9 mouse cellular contexts compared by ENCODE assay signal in the genomic region with DNA sequence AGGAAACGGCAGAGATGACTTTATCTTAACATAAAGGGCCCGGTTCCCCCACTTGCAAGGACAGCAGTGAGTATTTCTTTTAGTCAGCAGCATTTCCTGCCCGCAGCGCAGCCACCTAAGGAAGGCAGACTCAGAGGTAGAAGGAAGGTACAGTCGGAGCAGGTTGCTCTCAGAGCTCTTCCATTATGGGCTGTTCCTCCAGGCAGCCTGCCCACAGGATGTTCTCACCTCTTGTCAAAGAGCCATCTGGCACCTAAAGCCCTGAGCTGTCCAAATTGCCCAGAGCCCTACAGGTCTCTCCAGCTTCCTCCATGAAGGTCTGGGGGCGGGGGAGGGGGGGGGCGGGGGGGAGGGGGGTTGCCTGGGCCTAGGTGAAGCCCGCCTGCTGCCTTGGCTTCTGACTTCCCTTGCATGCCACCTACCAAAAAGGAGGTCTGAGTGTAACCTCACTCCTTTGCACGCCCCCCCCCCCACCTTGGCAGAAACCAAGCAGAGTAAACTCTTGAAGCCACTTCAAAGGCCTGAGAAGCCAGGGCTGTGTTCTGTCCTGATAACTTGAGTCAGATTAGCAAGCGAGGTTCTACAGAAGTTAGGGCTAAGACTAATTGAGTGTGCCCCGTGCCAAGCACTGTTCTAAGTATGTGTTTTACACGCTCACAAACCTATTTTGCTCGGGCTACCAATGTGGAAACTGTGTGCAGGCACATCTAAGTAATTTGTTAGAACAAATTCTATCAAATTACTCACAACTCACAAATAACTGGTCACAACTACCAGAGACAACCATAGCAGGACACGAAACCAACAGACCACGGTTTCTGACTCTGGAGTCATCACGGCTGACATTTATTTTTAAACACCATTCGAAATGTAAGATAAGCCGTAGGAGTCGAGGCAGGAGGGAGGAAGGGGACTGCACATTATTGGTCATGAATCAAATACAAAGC. TPM values are rescaled to one million over a fixed set of nuclear protein-coding genes. Genes with fewer than 3 reads are reported as not detected.
DNase-seq lines count a peak whose midpoint lies in the region; ATAC-seq and TF ChIP-seq lines count a peak whose summit lies in the region.
"Had no signal": no experiment of that assay in that cellular context is flagged by ENCODE, and none has a peak within 500 bp of the region (broad histone marks: within the 10 kb centered on the region; RNA-seq: fewer than 3 reads in every experiment).

No protein-coding gene starts in this region.

- no peak; the same call in 1 of the 2 replicates for TF ChIP-seq EP300 in heart, postnatal 0 days (IDR thresholded peaks at IDR 0.05; ENCODE audit: low read depth)

- peaks cover 38% of the 10 kb centered on the region for H3K4me1 ChIP-seq in kidney, embryonic 15.5 days
- H3K4me1 ChIP-seq in cerebellum, adult 2 months (ENCODE audit: control insufficient read depth, insufficient read depth, low read length) = peaks cover 24% of the 10 kb centered on the region
- peaks cover 55% of the 10 kb centered on the region for H3K4me1 ChIP-seq in heart, postnatal 0 days (ENCODE audit: control insufficient read depth, insufficient read depth)
- peaks cover 2% of the 10 kb centered on the region; the same call in 1 of the 2 replicates for H3K4me1 ChIP-seq in hindbrain, embryonic 11.5 days (replicated peaks; ENCODE audit: control insufficient read depth, insufficient read depth, low read length)

- H3K9me3 ChIP-seq in kidney, embryonic 15.5 days (replicated peaks) = no peaks in the 10 kb centered on the region
- H3K9me3 ChIP-seq in heart, postnatal 0 days (replicated peaks; ENCODE audit: control insufficient read depth, low read length) = no peaks in the 10 kb centered on the region
- no peaks in the 10 kb centered on the region for H3K9me3 ChIP-seq in hindbrain, embryonic 11.5 days (ENCODE audit: control insufficient read depth, low read length)

- WGBS in kidney, embryonic 15.5 days = 47% methylated on average over 17 of the region's 19 CpGs
- 46% methylated on average over 19 of the region's 19 CpGs for WGBS in cerebellum, adult 2 months
- 20% methylated on average over 17 of the region's 19 CpGs for WGBS in heart, postnatal 0 days
- 78% methylated on average over 17 of the region's 19 CpGs for WGBS in hindbrain, embryonic 11.5 days

- no peak for TF ChIP-seq CTCF in cerebellum, adult 2 months (IDR thresholded peaks at IDR 0.05; ENCODE audit: borderline replicate concordance, insufficient read depth, low read depth, low read length)
- TF ChIP-seq CTCF in heart, postnatal 0 days (IDR thresholded peaks at IDR 0.05; ENCODE audit: low read depth) = no peak

- H3K4me3 ChIP-seq in kidney, embryonic 15.5 days (replicated peaks) = no peak overlapping the region
- H3K4me3 ChIP-seq in cerebellum, adult 2 months (replicated peaks; ENCODE audit: insufficient read depth, low read depth, low read length) = peak overlapping the region; percentile 33
- H3K4me3 ChIP-seq in heart, postnatal 0 days (ENCODE audit: low read depth, low read length) = no peak overlapping the region
- no peak overlapping the region for H3K4me3 ChIP-seq in hindbrain, embryonic 11.5 days (ENCODE audit: low read depth, low read length)

- DNase-seq in kidney, adult 8-10 months = peak; percentile 24 to 38
- peak; percentile 95 to 97 for DNase-seq in cerebellum, adult 2 months
- DNase-seq in heart, postnatal 0 days (ENCODE audit: low spot score) = peak; percentile 74
- DNase-seq in lung, postnatal 25 days (ENCODE audit: low spot score) = peak; percentile 81
- DNase-seq in right cerebral cortex, adult 18-20 months = no peak
- DNase-seq in layer of hippocampus, postnatal 25 days (ENCODE audit: extremely low spot score in 1 of 2, low spot score in 1 of 2) = no peak
- no peak for DNase-seq in hindbrain, embryonic 11.5 days (ENCODE audit: low spot score)

- H3K27me3 ChIP-seq in kidney, embryonic 15.5 days = no peaks in the 10 kb centered on the region
- H3K27me3 ChIP-seq in cerebellum, adult 2 months (ENCODE audit: control insufficient read depth, insufficient read depth, low read length) = no peaks in the 10 kb centered on the region
- H3K27me3 ChIP-seq in heart, postnatal 0 days (ENCODE audit: control insufficient read depth, insufficient read depth, low read length) = no peaks in the 10 kb centered on the region
- no peaks in the 10 kb centered on the region for H3K27me3 ChIP-seq in hindbrain, embryonic 11.5 days (ENCODE audit: control insufficient read depth, insufficient read depth, low read length)
- H3K27me3 ChIP-seq: Patski had no signal

- peak; percentile 32; the same call in 1 of the 2 replicates for TF ChIP-seq POLR2A in cerebellum, adult 2 months (IDR thresholded peaks at IDR 0.05; ENCODE audit: borderline replicate concordance, insufficient read depth, low read length)

- ATAC-seq in kidney, embryonic 15.5 days (replicated peaks; ENCODE audit: low FRiP score) = no peak
- ATAC-seq in heart, postnatal 0 days (ENCODE audit: insufficient read depth, low read depth) = peak; percentile 63
- ATAC-seq in hindbrain, embryonic 11.5 days (ENCODE audit: low FRiP score) = no peak
- ATAC-seq: Patski had no signal

- no peaks in the 10 kb centered on the region; the same call in none of the 2 replicates for H3K36me3 ChIP-seq in kidney, embryonic 15.5 days
- 0 out of 2 replicates have a peak, but pooled peaks cover 7% of the 10 kb centered on the region for H3K36me3 ChIP-seq in heart, postnatal 0 days (replicated peaks; ENCODE audit: control insufficient read depth, insufficient read depth, low read length)
- H3K36me3 ChIP-seq in hindbrain, embryonic 11.5 days (ENCODE audit: control insufficient read depth, insufficient read depth, low read length) = no peaks in the 10 kb centered on the region

- H3K4me2 ChIP-seq in kidney, embryonic 15.5 days = no peak overlapping the region
- H3K4me2 ChIP-seq in heart, postnatal 0 days (ENCODE audit: low read depth, low read length) = peak overlapping the region; percentile 46
- no peak overlapping the region for H3K4me2 ChIP-seq in hindbrain, embryonic 11.5 days (replicated peaks; ENCODE audit: low read depth, low read length)

- H3K27ac ChIP-seq in kidney, embryonic 15.5 days = no peak overlapping the region
- peak overlapping the region; percentile 83 for H3K27ac ChIP-seq in cerebellum, adult 2 months (ENCODE audit: insufficient read depth, low read length)
- peak overlapping the region; percentile 89 for H3K27ac ChIP-seq in heart, postnatal 0 days (ENCODE audit: low read depth)
- no peak overlapping the region for H3K27ac ChIP-seq in hindbrain, embryonic 11.5 days (ENCODE audit: low read depth, low read length)

- H3K9ac ChIP-seq in kidney, embryonic 15.5 days = no peak overlapping the region
- H3K9ac ChIP-seq in heart, postnatal 0 days (replicated peaks; ENCODE audit: low read depth, low read length) = peak overlapping the region; percentile 46; the same call in 1 of the 2 replicates
- no peak overlapping the region for H3K9ac ChIP-seq in hindbrain, embryonic 11.5 days (ENCODE audit: low read depth, low read length)

RNA-seq across cellular contexts. Expression of a gene that starts 5.7 kb away (rescaled TPM):
- 19.9 and 20.0 TPM in 2 replicates for polyA plus RNA-seq in kidney, embryonic 15.5 days (2015; fragmentation: Nextera tagmentation; extraction: Ambion mirVana)
- 47.9 and 49.8 TPM in 2 replicates for polyA plus RNA-seq in cerebellum, adult 2 months (2012; rRNA removed)
- total RNA-seq in heart, postnatal 0 days (2014; rRNA removed; ENCODE audit: low replicate concordance) = 81.8 and 84.5 TPM in 2 replicates
- 83.9 and 93.2 TPM in 2 replicates for polyA plus RNA-seq in heart, postnatal 0 days (2015; fragmentation: Nextera tagmentation; extraction: Ambion mirVana)
- 10 to 100 TPM; 57.8 to 62.4 TPM for total RNA-seq in layer of hippocampus, postnatal 25 days (2021)
- polyA plus RNA-seq in hindbrain, embryonic 11.5 days (2014; fragmentation: Nextera tagmentation; extraction: Ambion mirVana) = 53.0 and 58.1 TPM in 2 replicates

Comparison
In these comparisons a context has a peak if more than half of its experiments do, and no peak if none do; other contexts are left out.
1. DNase-seq: peak in kidney, adult 8-10 months (2 of 2), cerebellum, adult 2 months (2 of 2), heart, postnatal 0 days (single experiment) and lung, postnatal 25 days (single experiment); none in right cerebral cortex, adult 18-20 months (single experiment), layer of hippocampus, postnatal 25 days (0 of 2) and hindbrain, embryonic 11.5 days (single experiment).
2. H3K27ac ChIP-seq: peak in cerebellum, adult 2 months (single experiment) and heart, postnatal 0 days (single experiment); none in kidney, embryonic 15.5 days (single experiment) and hindbrain, embryonic 11.5 days (single experiment).